Mouse (Mus musculus): Measurements from ENCODE around the gene Jade1. TPM values are rescaled to one million over a fixed set of nuclear protein-coding genes. Genes with fewer than 3 reads are reported as not detected.

The Jade1 gene
- total and polyA plus RNA-seq, 3 experiments, result 9.6 to 11.0 (median 10.7) TPM

DNA sequence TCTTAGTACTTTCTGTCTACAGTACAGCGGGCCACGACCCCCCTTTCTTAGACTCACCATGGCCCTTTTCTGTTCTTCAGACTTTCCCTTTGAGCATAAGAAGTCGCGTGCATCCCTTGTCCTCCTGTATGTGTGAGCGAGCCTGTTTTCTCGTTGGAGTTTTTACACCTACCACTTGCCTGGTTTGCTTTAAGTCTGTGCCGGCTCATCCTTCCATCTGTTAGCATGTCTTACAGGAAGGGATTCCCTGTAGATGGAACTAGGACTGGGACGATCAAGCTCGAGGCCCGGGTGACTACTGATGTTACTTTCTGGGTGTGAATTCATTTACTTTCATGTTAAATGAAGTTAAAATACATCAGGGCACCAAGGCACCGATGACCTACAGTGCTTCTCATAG lies 17.4 kb downstream of the Jade1 start:
- DNase-seq (ENCODE audit: extremely low read depth), result no peak
- in situ Hi-C loops (cut with MboI; ENCODE audit: low pct_ligation_motif_present, low pct_unique_long_range_greater_than_20kb, low sequenced_read_pairs) (loop anchor here (25.0 kb wide), 1 partner anchor 211 kb away; no protein-coding TSS in a partner anchor), dilution Hi-C loops (cut with MboI; ENCODE audit: extremely low pct_ligation_motif_present, extremely low pct_unique_long_range_greater_than_20kb, low sequenced_read_pairs) (no loop called here)
- H3K27me3 ChIP-seq (replicated peaks), result no peaks in the 10 kb centered on the region
- no peak overlapping the region for H3K9ac ChIP-seq (ENCODE audit: insufficient read depth, low read depth)
- H3K36me3 ChIP-seq (replicated peaks in 1 of 2; ENCODE audit: control insufficient read depth in 1 of 2, insufficient read depth in 1 of 2, low read length in 1 of 2), result peaks cover 0 to 12% of the 10 kb centered on the region in 2 experiments
- no peaks in the 10 kb centered on the region for H3K9me3 ChIP-seq (replicated peaks; ENCODE audit: low read length)
- TF ChIP-seq E2F4 (IDR thresholded peaks at IDR 0.05; ENCODE audit: insufficient replicate concordance, low read depth, low read length) (no peak), NRF1 (IDR thresholded peaks at IDR 0.05; ENCODE audit: low read depth, low read length) (no peak), MYC (IDR thresholded peaks at IDR 0.05; ENCODE audit: low read depth, low read length) (no peak), SMC3 (IDR thresholded peaks at IDR 0.05; ENCODE audit: low read depth, low read length) (no peak), CHD1 (IDR thresholded peaks at IDR 0.05; ENCODE audit: low read depth, low read length) (no peak), MAZ (IDR thresholded peaks at IDR 0.05; ENCODE audit: low read depth, low read length) (no peak), RAD21 (IDR thresholded peaks at IDR 0.05; ENCODE audit: low read depth, low read length) (no peak)
- H3K27ac ChIP-seq (ENCODE audit: insufficient read depth, low read depth), result no peak overlapping the region
- H3K4me3 ChIP-seq (replicated peaks in 1 of 3; ENCODE audit: low read depth in 2 of 3, low read length in 2 of 3, poor library complexity in 1 of 3), result no peak overlapping the region
- peaks cover 44% of the 10 kb centered on the region for H3K79me2 ChIP-seq (replicated peaks; ENCODE audit: control insufficient read depth, extremely low read depth, insufficient read depth, poor library complexity, severe bottlenecking)
- H3K4me1 ChIP-seq (ENCODE audit: control insufficient read depth in 1 of 2, insufficient read depth in 2 of 2), result peaks cover 17 to 99% of the 10 kb centered on the region in 2 experiments
- H3K4me2 ChIP-seq (ENCODE audit: insufficient read depth, low read depth, poor library complexity, severe bottlenecking), result no peak overlapping the region

DNA sequence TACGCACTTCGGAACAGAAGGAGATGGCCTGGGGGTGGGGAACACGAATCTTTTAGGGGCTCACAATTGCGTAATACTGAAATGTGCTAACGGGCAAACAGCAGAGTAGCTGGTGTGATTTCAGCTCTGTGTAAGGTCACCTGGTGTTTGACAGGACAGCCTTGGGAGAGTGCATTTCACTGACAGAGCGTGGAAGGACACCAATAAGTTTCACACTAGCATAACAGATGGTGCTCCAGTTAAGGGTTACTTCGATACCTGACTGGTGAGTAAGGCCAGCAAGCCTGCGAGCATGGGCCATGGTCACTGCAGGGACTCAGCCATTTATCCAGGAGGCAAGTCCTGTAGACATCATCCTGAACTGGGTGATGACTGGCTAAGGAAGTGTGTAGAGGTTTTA lies 18.7 kb downstream of the Jade1 start:
- no peak overlapping the region for H3K4me3 ChIP-seq (replicated peaks in 1 of 3; ENCODE audit: low read depth in 2 of 3, low read length in 2 of 3, poor library complexity in 1 of 3)
- no peak overlapping the region for H3K4me2 ChIP-seq (ENCODE audit: insufficient read depth, low read depth, poor library complexity, severe bottlenecking)
- H3K9me3 ChIP-seq (replicated peaks; ENCODE audit: low read length), result no peaks in the 10 kb centered on the region
- no peaks in the 10 kb centered on the region for H3K27me3 ChIP-seq (replicated peaks)
- no peak overlapping the region for H3K9ac ChIP-seq (ENCODE audit: insufficient read depth, low read depth)
- no peak for DNase-seq (ENCODE audit: extremely low read depth)
- H3K27ac ChIP-seq (ENCODE audit: insufficient read depth, low read depth), result no peak overlapping the region
- peaks cover 34% of the 10 kb centered on the region for H3K79me2 ChIP-seq (replicated peaks; ENCODE audit: control insufficient read depth, extremely low read depth, insufficient read depth, poor library complexity, severe bottlenecking)
- peaks cover 15 to 99% of the 10 kb centered on the region in 2 experiments for H3K4me1 ChIP-seq (ENCODE audit: control insufficient read depth in 1 of 2, insufficient read depth in 2 of 2)
- H3K36me3 ChIP-seq (replicated peaks in 1 of 2; ENCODE audit: control insufficient read depth in 1 of 2, insufficient read depth in 1 of 2, low read length in 1 of 2), result peaks cover 0 to 14% of the 10 kb centered on the region in 2 experiments
- dilution Hi-C loops (cut with MboI; ENCODE audit: extremely low pct_ligation_motif_present, extremely low pct_unique_long_range_greater_than_20kb, low sequenced_read_pairs), result no loop called here
- no peak for TF ChIP-seq TBP (conservative IDR thresholded peaks at IDR 0.05; ENCODE audit: low read depth, low read length)
- TF ChIP-seq ELF1 (IDR thresholded peaks at IDR 0.05; ENCODE audit: low read depth, low read length), result no peak
- no peak for TF ChIP-seq SMC3 (IDR thresholded peaks at IDR 0.05; ENCODE audit: low read depth, low read length)
- TF ChIP-seq CHD1 (IDR thresholded peaks at IDR 0.05; ENCODE audit: low read depth, low read length), result no peak
- no peak for TF ChIP-seq RCOR1 (conservative IDR thresholded peaks at IDR 0.05; ENCODE audit: low read depth, low read length)
- no peak for TF ChIP-seq USF2 (conservative IDR thresholded peaks at IDR 0.05; ENCODE audit: low read depth, low read length)
- TF ChIP-seq CTCF (conservative IDR thresholded peaks at IDR 0.05 in 1 of 2, IDR thresholded peaks at IDR 0.05 in 1 of 2; ENCODE audit: low read depth in 2 of 2, low read length in 2 of 2), result no peak
- TF ChIP-seq KAT2A (IDR thresholded peaks at IDR 0.05; ENCODE audit: insufficient replicate concordance, low read length), result no peak
- TF ChIP-seq IRF4 (IDR thresholded peaks at IDR 0.05; ENCODE audit: low read depth, low read length), result no peak
- TF ChIP-seq ZKSCAN1 (IDR thresholded peaks at IDR 0.05; ENCODE audit: borderline replicate concordance, low read depth, low read length), result no peak
- TF ChIP-seq RAD21 (IDR thresholded peaks at IDR 0.05; ENCODE audit: low read depth, low read length), result no peak
- no peak for TF ChIP-seq POLR2A (IDR thresholded peaks at IDR 0.05; ENCODE audit: low read depth, low read length)
- in situ Hi-C loops (cut with MboI; ENCODE audit: low pct_ligation_motif_present, low pct_unique_long_range_greater_than_20kb, low sequenced_read_pairs), result loop anchor here (25.0 kb wide), 1 partner anchor 212 kb away; no protein-coding TSS in a partner anchor
